Mouse (Mus musculus): Measurements from ENCODE around the gene Armt1. TPM values are rescaled to one million over a fixed set of nuclear protein-coding genes. Genes with fewer than 3 reads are reported as not detected.
A peak's percentile ranks its signal among the peaks of the same experiment; 100 is the strongest.

The Armt1 gene
- 1 to 10 TPM; 8.2 to 8.9 TPM for total RNA-seq (2021)

DNA sequence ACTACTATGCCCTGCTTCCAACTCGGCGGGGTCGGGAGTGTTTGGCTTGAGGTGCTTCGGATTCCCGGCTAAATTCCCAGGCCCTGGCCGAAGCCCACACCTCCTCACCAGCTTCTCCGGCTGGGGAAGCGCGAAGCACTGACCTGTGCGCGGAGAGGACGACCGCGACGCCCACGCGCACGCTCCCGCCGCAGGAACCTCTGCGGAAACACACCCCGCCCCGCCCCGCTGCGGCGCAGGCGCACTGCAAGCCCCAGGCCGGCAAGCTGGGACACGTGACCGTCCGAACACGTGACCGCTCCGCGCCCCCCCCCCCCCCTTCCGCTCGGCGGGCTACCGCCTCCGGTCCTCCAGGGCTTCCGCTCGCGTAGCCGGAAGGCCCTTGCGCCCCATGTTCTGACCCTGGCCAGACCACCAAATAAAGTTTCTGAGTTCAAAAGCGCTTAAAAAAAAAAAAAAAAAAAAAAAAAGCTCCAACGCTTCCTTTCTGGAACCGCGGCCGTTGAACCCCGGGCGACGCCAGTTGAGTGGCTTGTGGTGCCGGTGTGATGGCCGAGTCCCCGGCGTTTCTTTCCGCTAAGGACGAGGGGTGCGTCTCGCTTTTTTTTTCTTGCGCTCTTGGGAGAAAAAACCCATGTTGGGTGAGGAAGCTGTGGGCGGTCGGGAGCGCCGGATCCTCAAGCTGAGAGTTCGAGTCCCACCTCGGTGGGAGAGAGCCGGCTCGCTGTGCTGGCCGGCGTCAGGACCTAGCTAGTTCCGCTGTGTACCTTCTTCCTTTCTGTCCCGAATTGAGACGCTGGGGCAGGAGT, at the start of gene Armt1, which contains the start of gene Rmnd1:
Armt1 (plus strand) TSS at position 345 of the 809 bp plus-strand sequence.
Rmnd1 (minus strand) TSS at position 266 of the 809 bp plus-strand sequence.
- DNase-seq: peak; percentile 96
- intact Hi-C loops (cut with DNase I): no loop called here

GRCm38 (mm10) chr10:4384244-4384643, 48.0 kb upstream of the Armt1 start:
- intact Hi-C loops (cut with DNase I): no loop called here
- DNase-seq: no peak

DNA sequence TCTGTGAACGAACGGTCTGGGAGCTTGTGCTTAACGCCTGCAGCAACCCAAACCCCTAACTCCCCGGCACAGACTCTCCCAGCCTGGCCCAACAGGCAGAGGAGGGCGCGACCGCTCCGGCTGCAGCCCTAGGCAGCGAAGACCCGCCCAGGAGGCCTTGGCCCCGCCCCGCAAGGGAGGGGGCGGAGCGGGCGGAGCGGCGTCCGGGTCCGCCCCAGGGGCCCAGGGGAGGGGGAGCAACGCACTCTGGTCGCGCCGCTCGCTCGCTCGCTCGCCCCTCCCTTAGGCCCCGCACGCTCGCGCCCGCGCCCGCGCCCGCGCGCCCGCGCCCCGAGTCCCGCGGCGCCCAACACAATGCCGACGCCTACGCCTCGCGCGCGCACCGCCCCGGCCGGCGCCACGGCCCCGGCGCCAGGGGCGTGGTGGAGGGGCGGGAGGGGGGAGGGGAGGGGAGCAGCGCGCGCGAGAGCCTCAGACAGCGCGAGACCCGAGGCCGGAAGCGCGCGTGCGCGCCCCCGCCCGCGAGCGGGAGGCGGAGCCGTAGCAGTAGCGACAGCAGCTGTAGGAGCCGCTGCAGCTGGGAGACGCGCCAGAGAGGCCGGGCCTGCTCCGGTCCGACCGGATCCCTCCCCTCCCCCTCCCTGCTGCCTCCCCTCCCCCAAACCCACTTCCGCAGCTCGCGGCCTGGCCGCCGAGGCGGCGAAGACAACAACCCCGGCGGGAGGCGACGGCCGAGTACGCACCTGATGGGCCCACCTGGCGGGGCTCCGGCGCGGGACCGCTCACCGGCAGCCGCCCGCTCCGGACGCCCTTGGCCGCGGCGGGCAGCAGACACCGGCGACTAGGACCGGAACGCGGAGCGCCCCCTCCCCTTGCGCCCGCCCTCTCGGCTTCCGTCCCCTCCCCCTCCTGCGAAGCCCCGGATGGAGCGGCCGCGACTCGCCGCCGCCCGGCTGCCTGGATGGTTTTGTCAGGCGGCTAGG, 45.4 kb upstream of the Armt1 start:
- peak; percentile 95 to 96 for DNase-seq
- intact Hi-C loops (cut with DNase I): no loop called here

GRCm38 (mm10) chr10:4387701-4388383, 44.4 kb upstream of the Armt1 start, which contains the start of gene Zbtb2:
TSS of gene Zbtb2 (minus strand) at chr10:4388108.
- intact Hi-C loops (cut with DNase I): no loop called here
- peak; percentile 70 to 76 for DNase-seq

DNA sequence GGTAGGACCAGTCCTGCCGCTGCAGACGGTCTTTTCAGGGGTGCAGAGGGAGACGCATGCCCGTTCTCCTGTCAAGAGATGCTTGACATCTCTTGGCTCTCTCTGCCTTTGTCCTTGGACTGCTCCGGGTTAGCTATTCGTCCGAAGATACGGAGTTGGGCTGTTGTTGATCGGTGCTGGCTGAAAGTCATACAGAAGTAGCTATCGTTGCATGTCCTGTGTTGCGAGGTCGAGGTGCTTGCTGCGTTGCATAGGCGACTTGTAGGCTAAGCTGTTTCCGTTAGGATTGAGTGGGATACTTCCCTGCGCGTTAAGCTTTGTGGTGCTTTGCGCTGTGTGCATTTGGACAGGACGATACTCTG, 43.9 kb upstream of the Armt1 start:
- intact Hi-C loops (cut with DNase I): no loop called here
- peak in 1 of 2 experiments; percentile 55 for DNase-seq

- DNase-seq: peak in 1 of 2 experiments; percentile 29
- intact Hi-C loops (cut with DNase I): no loop called here
These were observed 43.2 kb upstream of the Armt1 start for GRCm38 (mm10) chr10:4389036-4389435.

DNA sequence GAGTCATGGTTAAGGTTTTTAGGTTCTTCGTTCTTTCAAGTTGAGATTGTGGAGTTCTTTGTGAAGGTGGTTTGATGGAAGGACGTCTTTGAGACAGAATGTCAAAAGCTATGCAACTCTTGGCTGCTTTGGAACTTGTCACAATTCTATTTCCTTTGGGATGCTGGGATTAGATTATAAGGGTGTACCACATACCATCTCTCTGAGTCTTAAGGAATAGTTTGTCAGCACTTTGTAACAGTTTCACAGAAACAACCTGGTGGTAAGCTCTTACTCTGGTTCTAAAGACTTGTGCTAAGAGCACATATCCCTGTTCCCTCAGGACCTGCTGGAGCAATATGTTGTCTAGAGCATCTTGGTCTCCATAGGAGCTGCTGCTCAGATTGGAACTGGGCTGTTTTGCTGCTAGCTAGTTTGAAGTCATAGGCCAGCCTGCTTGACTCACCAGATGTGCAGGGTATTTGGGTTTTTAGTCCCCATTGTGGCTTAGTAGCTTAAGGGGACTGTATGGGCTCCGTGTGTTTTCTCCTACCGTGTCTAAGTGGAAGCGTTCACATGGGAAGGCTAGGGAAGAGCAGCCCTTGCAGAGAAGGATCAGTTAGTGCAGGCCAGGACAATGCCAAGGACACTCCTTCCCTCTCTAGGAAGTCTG, 42.7 kb upstream of the Armt1 start:
- no peak for DNase-seq
- intact Hi-C loops (cut with DNase I): no loop called here

DNA sequence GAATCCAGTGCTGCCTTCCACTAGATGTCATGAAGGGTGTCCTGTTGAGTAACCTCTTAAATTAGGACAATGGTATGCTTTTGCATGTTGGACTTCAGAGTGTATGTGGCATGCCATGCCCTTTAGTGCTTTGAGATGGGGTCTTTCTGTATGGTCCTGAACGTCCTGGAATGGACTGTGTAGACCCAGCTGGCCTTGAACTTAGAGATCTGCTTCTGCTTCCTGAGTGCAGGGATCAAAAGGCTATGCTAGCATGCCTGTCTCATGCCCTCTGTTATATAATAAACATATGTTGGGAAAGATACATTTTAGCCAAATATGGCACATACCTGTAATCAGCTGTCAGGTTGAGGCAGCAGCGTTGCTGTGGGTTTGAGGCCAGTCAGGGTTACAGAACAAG, 41.7 kb upstream of the Armt1 start:
- intact Hi-C loops (cut with DNase I): no loop called here
- no peak for DNase-seq

DNA sequence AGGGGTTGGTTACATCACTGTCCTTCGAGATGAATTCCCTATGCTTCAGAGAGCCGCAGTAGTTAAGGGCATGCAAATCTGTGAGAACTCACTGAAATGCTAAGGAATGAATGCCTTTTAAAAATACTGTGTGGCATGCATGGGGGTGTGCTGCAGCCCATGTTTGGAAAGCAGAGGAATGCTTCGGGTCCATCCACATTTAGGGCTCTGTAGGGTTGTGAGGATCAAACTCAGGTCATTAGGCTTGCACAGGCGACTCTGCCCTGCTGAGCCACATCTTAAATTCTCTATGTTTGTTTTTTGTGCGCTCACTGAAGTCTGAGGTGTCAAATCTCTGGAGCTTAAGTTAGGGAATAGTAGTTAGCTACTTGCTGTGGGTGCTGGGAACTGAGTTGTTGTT, 41.2 kb upstream of the Armt1 start:
- DNase-seq: no peak
- intact Hi-C loops (cut with DNase I): no loop called here

DNA sequence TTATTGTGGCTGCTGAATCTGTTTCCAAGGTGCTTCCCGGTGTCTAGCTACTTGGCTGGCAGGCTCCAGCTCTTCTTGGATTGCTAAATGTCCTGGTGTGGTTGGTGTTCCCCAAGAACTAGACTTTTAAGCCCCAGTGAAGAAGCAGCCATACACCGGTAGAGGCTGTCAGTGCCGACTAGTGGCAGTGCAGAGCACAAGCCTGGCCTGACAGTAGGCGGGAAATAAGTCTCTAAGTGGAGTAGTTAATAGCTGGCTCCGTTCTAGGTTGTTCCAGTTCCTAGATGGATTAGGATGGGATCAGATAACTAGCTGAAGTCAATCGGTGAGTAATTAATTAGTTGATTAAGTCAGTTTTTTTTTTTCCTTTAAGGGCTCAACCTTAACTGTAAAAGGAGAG, 40.4 kb upstream of the Armt1 start:
- intact Hi-C loops (cut with DNase I): no loop called here
- DNase-seq: peak; percentile 43 to 58

DNA sequence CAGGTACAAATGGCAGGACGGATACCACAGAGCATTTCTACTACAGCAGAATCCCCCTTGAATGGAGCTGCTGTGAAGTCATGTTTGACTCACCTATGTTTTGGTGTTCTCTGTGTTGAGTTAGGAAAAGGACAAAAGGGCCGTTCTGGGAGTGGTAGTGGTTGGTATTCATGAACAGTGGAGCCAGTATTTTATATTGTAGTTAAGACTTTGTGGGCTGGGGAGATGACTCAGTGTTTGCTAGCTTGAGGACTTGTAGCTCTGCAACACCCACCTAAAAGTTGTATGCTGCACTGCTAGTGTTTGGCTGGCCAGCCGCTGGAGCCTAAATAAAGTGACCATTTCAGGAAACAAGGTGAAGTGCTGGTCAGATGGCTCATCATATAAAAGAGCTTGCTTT, 36.9 kb upstream of the Armt1 start:
- intact Hi-C loops (cut with DNase I): no loop called here
- DNase-seq: no peak

DNA sequence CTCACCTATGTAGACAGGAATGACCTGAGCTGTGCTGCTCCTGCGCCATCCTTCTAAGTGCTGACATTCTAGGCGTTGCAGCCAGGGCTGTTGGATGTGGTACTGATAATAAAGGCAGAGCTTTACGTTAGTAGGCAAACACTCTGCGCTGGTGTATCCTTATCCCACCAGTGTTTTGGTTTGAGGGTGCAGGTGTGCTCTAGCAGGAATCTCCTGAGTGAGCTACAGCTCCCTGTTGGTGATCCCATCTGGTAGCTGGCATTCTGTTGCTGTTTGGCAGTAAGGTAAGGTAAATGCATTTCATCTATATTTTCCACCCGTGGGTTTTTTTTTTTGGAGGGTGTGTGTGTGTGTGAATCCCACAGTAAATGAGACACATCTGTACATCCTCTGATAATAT, 34.2 kb upstream of the Armt1 start:
- intact Hi-C loops (cut with DNase I): no loop called here

DNA sequence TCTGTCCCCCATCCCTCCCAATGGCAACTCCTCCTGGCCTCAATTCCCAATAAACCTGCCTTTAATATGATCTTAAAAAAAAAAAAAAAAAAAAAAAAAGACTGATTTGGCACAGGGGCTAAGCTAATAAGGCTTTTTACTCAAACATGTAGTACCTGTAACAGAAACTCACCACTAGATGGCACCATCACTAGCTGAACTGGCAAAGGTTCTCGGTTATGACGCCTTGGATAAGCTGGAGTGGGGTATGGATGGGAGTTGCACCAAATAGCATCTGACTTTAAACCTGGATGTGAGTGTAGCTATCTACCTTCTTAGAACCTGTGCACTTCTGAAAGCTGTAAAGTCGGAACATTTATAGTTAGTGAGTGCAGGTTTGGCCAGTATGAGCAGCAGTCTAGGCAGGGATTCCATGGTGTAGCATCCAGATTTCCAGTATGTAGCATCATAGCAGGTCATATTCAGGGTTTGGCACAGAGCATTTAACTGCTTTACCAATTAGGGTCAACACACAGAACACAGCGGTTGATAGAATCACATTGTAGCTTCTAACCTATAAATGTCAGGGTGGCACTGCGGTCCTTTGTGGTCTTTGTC, 27.3 kb upstream of the Armt1 start:
- peak; percentile 64 to 80 for DNase-seq
- intact Hi-C loops (cut with DNase I): loop anchor here (10.0 kb wide), 1 partner anchor 760 kb away; no protein-coding TSS in a partner anchor

More for the DNA sequence above, 34.2 kb upstream of the Armt1 start:
- no peak for DNase-seq

DNA sequence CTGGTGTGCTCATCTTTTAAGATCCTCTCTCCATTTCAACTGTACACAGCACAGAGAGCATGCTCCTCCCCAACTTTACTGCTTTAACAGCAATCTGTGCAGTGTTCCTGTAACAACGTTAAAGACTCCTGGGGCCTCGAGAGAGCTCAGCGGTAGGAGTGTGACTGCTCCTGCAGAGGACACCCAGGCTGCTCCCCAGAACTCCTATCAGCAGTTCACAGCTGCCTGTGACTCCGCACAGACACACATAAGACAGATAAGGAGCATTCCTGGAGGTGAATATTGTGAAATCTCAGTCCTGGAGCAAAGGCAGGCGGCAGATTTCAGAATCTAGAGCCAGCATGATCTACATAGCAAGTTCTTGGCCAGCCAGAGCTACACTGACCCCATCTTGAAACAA, 26.8 kb upstream of the Armt1 start:
- intact Hi-C loops (cut with DNase I): loop anchor here (10.0 kb wide), 1 partner anchor 759 kb away; no protein-coding TSS in a partner anchor
- peak in 1 of 2 experiments; percentile 36 for DNase-seq

- no peak for DNase-seq
These were observed 25.1 kb upstream of the Armt1 start for GRCm38 (mm10) chr10:4407191-4407590.

DNA sequence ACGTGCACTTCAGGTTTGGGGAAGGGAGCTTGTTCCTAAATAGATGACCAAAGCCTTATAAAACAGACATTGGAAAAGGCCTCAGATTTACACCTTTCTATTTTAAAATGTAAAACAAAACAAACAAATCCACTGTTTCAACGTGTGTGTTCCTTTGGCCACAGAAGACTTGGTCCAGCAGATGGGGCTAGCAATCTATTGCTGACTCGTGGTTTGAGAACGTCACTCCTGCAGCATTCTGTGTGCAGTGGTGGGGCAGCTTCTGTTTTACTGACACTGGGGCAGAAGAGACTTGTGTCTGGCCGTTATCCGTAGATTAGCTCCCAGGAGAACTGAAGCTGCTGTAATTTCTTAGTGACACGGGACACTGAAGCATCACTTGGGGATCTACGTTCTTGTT, 7.0 kb upstream of the Armt1 start:
- intact Hi-C loops (cut with DNase I): no loop called here
- DNase-seq: peak; percentile 32 to 40

More at GRCm38 (mm10) chr10:4407191-4407590, 25.1 kb upstream of the Armt1 start:
- intact Hi-C loops (cut with DNase I): loop anchor here (10.0 kb wide), 1 partner anchor 758 kb away; no protein-coding TSS in a partner anchor

DNA sequence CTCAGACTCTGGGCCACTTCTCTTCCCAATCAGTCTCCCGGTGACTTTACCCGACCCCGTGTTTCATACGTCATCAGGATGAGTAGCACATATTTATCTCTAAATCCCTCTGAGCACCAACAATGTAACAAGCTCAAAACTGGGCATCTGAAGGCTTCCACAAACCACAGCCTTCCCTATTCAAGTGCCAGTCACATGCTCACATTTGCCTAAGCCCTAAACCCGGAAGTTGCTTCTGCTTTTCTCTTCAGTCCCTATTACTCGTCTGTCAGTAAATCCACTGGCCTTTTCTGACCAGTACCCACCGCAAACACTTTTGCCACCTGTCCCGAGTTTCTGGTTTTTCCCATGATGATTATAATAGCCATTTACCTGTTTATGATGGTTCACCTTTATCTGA, 1.9 kb upstream of the Armt1 start:
- intact Hi-C loops (cut with DNase I): no loop called here
- no peak for DNase-seq

DNA sequence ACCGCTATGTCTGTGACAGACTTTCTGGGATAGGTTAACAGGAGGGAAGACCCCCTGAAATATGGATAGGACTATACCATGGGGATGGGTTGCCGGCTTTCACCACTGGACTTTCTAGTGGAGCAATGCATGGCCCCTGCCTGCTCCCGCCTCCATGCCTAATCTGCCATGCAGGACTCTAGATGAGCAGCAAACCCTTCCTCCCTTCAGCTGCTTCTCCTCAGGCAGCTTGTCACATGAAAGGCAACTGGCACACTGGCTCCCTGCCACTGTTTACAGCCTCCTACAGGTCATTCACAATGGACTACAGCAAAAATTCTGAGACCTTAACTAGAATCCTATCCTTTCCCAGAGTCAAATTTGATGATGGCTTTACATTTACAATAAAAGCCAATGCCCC, 1.4 kb upstream of the Armt1 start:
- intact Hi-C loops (cut with DNase I): no loop called here
- DNase-seq: peak; percentile 44 to 47

GRCm38 (mm10) chr10:4431746-4432122, 533 bp upstream of the Armt1 start:
- DNase-seq: no peak
- intact Hi-C loops (cut with DNase I): no loop called here
